Mouse (Mus musculus): ENCODE measurements around the gene Fam71e1.
A peak's percentile ranks its signal among the peaks of the same experiment; 100 is the strongest.

- TF ChIP-seq CTCF (conservative IDR thresholded peaks at IDR 0.05; ENCODE audit: insufficient read depth, insufficient read length, low read depth, low read length) = no peak
- TF ChIP-seq POLR2A (IDR thresholded peaks at IDR 0.05; ENCODE audit: low read depth, low read length) = peak; percentile 16
Measured at GRCm38 (mm10) chr7:44465111-44465510, 31.3 kb upstream of the Fam71e1 start, which contains the start of gene Aspdh.

Data from kidney, adult 2 months (tissue).